ENCODE assay signal across 15 mouse cellular contexts in genomic region chr3:102084833-102085491, GRCm38 (mm10). TPM values are rescaled to one million over a fixed set of nuclear protein-coding genes. Genes with fewer than 3 reads are reported as not detected.
"Had no signal": no experiment of that assay in that cellular context is flagged by ENCODE, and none has a peak within 500 bp of the region (broad histone marks: within the 10 kb centered on the region; RNA-seq: fewer than 3 reads in every experiment).

No protein-coding gene starts in this region.

- H3K4me3 ChIP-seq: limb, embryonic 13.5 days; midbrain, embryonic 10.5 days; myocyte; neural tube, embryonic 15.5 days had no signal

- H3K4me2 ChIP-seq: limb, embryonic 13.5 days; neural tube, embryonic 15.5 days had no signal

- H3K4me1 ChIP-seq: limb, embryonic 13.5 days had no signal

- DNase-seq: left cerebral cortex, postnatal 4 days; lung, adult 18-20 months; lung, postnatal 4 days; midbrain, embryonic 14.5 days; right cerebral cortex, adult 18-20 months; right cerebral cortex, postnatal 25 days; thymus, adult 18-20 months; thymus, postnatal 14 days had no signal

- H3K27ac ChIP-seq: limb, embryonic 13.5 days; liver, embryonic 14.5 days; midbrain, embryonic 10.5 days; neural tube, embryonic 15.5 days had no signal

- H3K9me3 ChIP-seq: limb, embryonic 13.5 days; midbrain, embryonic 10.5 days; neural tube, embryonic 15.5 days had no signal

- H3K36me3 ChIP-seq: limb, embryonic 13.5 days; midbrain, embryonic 10.5 days; neural tube, embryonic 15.5 days had no signal

- H3K9ac ChIP-seq: limb, embryonic 13.5 days; liver, embryonic 14.5 days; neural tube, embryonic 15.5 days had no signal

RNA-seq across cellular contexts. Expression of gene Casq2, which starts 1.3 kb away (rescaled TPM):
- total RNA-seq: megakaryocyte, adult 5-6 weeks had no signal
- polyA plus RNA-seq: liver, adult 2 months; midbrain, embryonic 10.5 days had no signal
